Mouse (Mus musculus): Measurements from ENCODE around the gene Cd244a.

Gene Cd244a

DNA sequence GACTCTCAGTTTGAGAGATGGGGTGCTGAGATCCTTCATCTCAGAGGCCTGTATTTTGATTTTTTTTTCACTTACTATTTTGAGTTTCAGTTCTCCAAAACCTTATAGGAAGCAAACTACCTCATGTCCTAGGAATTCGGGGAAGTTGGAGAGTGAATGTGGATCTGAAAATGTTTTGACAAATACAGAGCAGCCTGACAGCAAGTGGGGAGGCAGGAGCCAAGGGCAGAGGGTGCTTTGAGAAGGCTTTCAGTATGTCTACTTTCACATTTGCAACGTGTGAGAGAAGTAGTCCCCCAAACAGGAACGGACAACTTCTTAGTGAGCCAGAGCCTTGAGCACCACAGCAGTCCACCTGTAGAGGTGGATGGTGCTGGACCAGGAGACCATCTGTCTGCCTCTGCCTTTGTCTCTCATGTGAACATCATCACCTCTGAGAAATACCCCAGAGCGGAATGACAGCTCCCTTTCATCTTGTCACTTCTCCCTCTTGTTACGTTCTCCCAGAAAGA, 87.5 kb downstream of the Cd244a start:
- no peak for DNase-seq (ENCODE audit: extremely low read depth, insufficient read length, low spot score)

DNA sequence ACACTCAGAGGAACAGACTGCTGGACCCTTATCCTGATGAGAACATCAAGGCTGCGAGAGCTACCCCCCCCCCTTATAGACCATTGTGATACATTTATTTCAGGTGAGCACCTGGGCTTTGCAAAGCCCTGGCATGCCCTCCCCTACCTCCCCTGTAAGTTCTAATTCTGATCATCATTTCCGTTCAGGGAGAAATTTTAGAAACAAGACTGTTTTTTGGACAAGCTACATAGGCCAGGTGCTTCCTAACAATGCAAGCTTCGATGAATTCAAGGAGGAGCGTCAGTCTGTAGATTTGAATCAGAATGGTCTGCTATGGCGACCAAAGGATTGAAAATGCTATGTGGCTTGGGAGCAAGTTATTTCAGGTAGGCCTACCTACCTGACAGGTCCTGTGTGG, 88.7 kb downstream of the Cd244a start:
- DNase-seq (ENCODE audit: extremely low read depth, insufficient read length, low spot score), result no peak

DNA sequence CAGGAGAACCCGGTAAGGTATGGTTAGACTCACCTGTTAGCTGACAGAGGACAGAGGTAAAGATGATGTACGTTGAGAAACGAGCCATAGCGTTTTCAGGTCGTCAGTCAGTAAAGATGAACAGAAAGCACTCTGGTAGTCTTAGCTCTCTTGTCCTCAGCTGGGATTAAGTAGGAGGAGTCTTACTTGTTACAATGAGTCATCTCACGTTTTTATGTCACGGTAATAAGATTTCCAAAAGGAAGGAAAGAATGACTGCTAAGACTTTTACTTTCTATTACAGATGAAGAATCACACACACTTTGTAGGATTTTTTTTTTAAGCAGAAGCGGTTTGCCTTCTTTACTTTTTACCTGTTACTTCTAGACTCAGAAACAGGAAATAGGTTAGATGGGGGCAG, 89.8 kb downstream of the Cd244a start:
- no peak for DNase-seq (ENCODE audit: extremely low read depth, insufficient read length, low spot score)

DNA sequence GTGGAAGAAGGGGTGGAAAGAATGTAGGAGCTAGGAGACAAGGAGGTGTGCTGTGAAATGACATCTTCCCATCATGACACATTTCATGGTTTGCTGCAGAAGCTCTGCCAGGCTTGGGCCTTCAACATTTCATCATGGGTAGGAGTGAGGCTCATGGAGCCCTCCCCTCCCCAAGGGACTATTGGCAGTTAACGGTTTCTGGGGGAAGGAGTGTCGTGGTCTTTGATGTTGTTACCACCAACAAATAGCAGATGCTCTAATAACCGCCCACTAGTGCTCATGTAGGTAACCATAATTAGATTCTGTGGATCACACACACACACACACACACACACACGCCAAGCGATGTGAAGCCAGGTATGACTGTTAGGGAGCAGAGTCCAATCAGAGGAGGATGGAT, 93.7 kb downstream of the Cd244a start, which contains the start of gene Slamf7:
TSS of gene Slamf7 (minus strand) at position 302 of the 400 bp plus-strand sequence.
- no peak for DNase-seq (ENCODE audit: extremely low read depth, insufficient read length, low spot score)

DNA sequence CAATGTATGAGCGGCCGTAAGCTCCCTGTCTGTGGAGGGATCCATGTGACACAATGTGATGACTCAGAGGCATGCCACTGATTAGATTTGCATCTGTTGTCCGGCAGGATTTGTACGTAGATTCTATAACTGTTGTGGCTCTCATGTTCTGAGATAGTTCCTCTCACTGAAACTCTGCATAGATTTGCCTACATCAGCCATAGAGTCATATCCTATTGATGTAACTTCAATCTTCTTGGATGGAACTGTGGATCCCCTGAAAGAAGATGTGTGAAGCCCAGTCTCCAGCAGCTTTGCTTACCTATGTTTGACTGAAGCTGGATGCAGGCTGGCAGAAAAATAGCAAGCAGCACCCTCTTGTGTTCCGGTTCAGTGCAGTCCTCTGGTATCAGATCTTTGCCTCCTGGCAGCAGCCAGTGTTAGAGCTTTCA, 99.6 kb downstream of the Cd244a start:
- DNase-seq (ENCODE audit: extremely low read depth, insufficient read length, low spot score), result no peak
